Mouse (Mus musculus): ENCODE data around the gene Ttc7b. TPM values are rescaled to one million over a fixed set of nuclear protein-coding genes. Genes with fewer than 3 reads are reported as not detected.

The Ttc7b gene
- total RNA-seq, 1 experiment: 19.0 TPM

GRCm38 (mm10) chr12:100407371-100407770 is 113.3 kb downstream of the Ttc7b start:
- Histone ChIP-seq H3K4me1 (ENCODE audit: control insufficient read depth in 2 of 2, insufficient read depth in 2 of 2, low read length in 2 of 2, poor library complexity in 1 of 2) (peaks cover 0 to 20% of the 10 kb centered on the region in 2 experiments; a peak in 1 of 4 replicates), H3K36me3 (ENCODE audit: control insufficient read depth, insufficient read depth, low read length, poor library complexity, severe bottlenecking) (peaks cover 4% of the 10 kb centered on the region; the same call in 1 of the 2 replicates), H3K9me3 (ENCODE audit: control insufficient read depth, insufficient read depth, low read depth, low read length) (no peaks in the 10 kb centered on the region), H3K27ac (ENCODE audit: insufficient read depth, low read depth, low read length, poor library complexity, severe bottlenecking) (no peak overlapping the region), H3K9ac (ENCODE audit: insufficient read depth, low read depth, low read length, poor library complexity, severe bottlenecking) (no peak overlapping the region), H3K4me3 (ENCODE audit: insufficient read depth in 1 of 2, low read depth in 1 of 2, low read length in 2 of 2, poor library complexity in 1 of 2, severe bottlenecking in 1 of 2) (no peak overlapping the region)
- TF ChIP-seq MAFK (IDR thresholded peaks at IDR 0.05; ENCODE audit: insufficient read depth, low read depth, low read length) (no peak), HCFC1 (IDR thresholded peaks at IDR 0.05; ENCODE audit: borderline replicate concordance, insufficient read depth, low read length) (no peak), ZNF384 (IDR thresholded peaks at IDR 0.05; ENCODE audit: low read depth, low read length) (no peak), ZC3H11A (IDR thresholded peaks at IDR 0.05; ENCODE audit: borderline replicate concordance, low read depth, low read length) (no peak), CHD2 (IDR thresholded peaks at IDR 0.05; ENCODE audit: low read depth, low read length) (no peak)
- peak; percentile 15 for DNase-seq (ENCODE audit: low read depth, low spot score)
- in situ Hi-C loops (cut with MboI; ENCODE audit: low sequenced_read_pairs in 2 of 2, unreplicated experiment in 2 of 2): no loop called here

DNA sequence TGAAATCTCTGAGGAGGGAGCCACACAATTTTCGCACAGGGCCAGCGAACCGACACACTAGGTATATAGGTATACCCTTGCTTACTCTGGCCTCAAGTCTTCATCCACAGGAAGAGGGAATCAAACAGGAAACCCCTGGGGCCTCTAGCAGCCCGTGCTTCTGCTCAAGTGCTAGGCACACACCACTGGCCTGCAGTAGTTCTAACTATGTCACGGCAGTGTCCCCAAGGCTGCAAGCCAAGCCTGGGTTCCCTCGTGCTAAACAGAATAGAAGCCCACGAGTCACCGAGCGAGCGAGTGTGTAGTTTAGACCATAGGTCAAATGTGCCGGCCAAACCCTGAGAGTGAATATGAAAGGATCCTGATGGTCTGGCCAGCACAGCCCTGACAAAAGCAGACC is 114.5 kb downstream of the Ttc7b start:
- in situ Hi-C loops (cut with MboI; ENCODE audit: low sequenced_read_pairs in 2 of 2, unreplicated experiment in 2 of 2): no loop called here
- TF ChIP-seq MAFK (IDR thresholded peaks at IDR 0.05; ENCODE audit: insufficient read depth, low read depth, low read length): no peak
- TF ChIP-seq CHD2 (IDR thresholded peaks at IDR 0.05; ENCODE audit: low read depth, low read length): no peak
- no peak for TF ChIP-seq ZNF384 (IDR thresholded peaks at IDR 0.05; ENCODE audit: low read depth, low read length)
- no peak for TF ChIP-seq ZC3H11A (IDR thresholded peaks at IDR 0.05; ENCODE audit: borderline replicate concordance, low read depth, low read length)
- no peak for TF ChIP-seq HCFC1 (IDR thresholded peaks at IDR 0.05; ENCODE audit: borderline replicate concordance, insufficient read depth, low read length)
- H3K9ac ChIP-seq (ENCODE audit: insufficient read depth, low read depth, low read length, poor library complexity, severe bottlenecking): no peak overlapping the region
- no peaks in the 10 kb centered on the region for H3K9me3 ChIP-seq (ENCODE audit: control insufficient read depth, insufficient read depth, low read depth, low read length)
- H3K36me3 ChIP-seq (ENCODE audit: control insufficient read depth, insufficient read depth, low read length, poor library complexity, severe bottlenecking): peaks cover 7% of the 10 kb centered on the region; the same call in 1 of the 2 replicates
- H3K4me3 ChIP-seq (ENCODE audit: insufficient read depth in 1 of 2, low read depth in 1 of 2, low read length in 2 of 2, poor library complexity in 1 of 2, severe bottlenecking in 1 of 2): no peak overlapping the region
- no peak for DNase-seq (ENCODE audit: low read depth, low spot score)
- peaks cover 0 to 20% of the 10 kb centered on the region in 2 experiments; a peak in 1 of 4 replicates for H3K4me1 ChIP-seq (ENCODE audit: control insufficient read depth in 2 of 2, insufficient read depth in 2 of 2, low read length in 2 of 2, poor library complexity in 1 of 2)
- H3K27ac ChIP-seq (ENCODE audit: insufficient read depth, low read depth, low read length, poor library complexity, severe bottlenecking): no peak overlapping the region

GRCm38 (mm10) chr12:100405512-100406030 is 115.1 kb downstream of the Ttc7b start:
- Histone ChIP-seq H3K9me3 (ENCODE audit: control insufficient read depth, insufficient read depth, low read depth, low read length) (no peaks in the 10 kb centered on the region), H3K9ac (ENCODE audit: insufficient read depth, low read depth, low read length, poor library complexity, severe bottlenecking) (no peak overlapping the region), H3K27ac (ENCODE audit: insufficient read depth, low read depth, low read length, poor library complexity, severe bottlenecking) (no peak overlapping the region), H3K4me1 (ENCODE audit: control insufficient read depth in 2 of 2, insufficient read depth in 2 of 2, low read length in 2 of 2, poor library complexity in 1 of 2) (peaks cover 0 to 20% of the 10 kb centered on the region in 2 experiments; a peak in 1 of 4 replicates), H3K36me3 (ENCODE audit: control insufficient read depth, insufficient read depth, low read length, poor library complexity, severe bottlenecking) (peaks cover 11% of the 10 kb centered on the region; the same call in 1 of the 2 replicates), H3K4me3 (ENCODE audit: insufficient read depth in 1 of 2, low read depth in 1 of 2, low read length in 2 of 2, poor library complexity in 1 of 2, severe bottlenecking in 1 of 2) (no peak overlapping the region)
- TF ChIP-seq HCFC1 (IDR thresholded peaks at IDR 0.05; ENCODE audit: borderline replicate concordance, insufficient read depth, low read length): no peak
- no peak for TF ChIP-seq ZC3H11A (IDR thresholded peaks at IDR 0.05; ENCODE audit: borderline replicate concordance, low read depth, low read length)
- TF ChIP-seq ZNF384 (IDR thresholded peaks at IDR 0.05; ENCODE audit: low read depth, low read length): no peak
- TF ChIP-seq CHD2 (IDR thresholded peaks at IDR 0.05; ENCODE audit: low read depth, low read length): no peak
- no peak for TF ChIP-seq MAFK (IDR thresholded peaks at IDR 0.05; ENCODE audit: insufficient read depth, low read depth, low read length)
- DNase-seq (ENCODE audit: low read depth, low spot score): no peak
- in situ Hi-C loops (cut with MboI; ENCODE audit: low sequenced_read_pairs in 2 of 2, unreplicated experiment in 2 of 2): no loop called here

- no peak overlapping the region for H3K9ac ChIP-seq (ENCODE audit: insufficient read depth, low read depth, low read length, poor library complexity, severe bottlenecking)
- in situ Hi-C loops (cut with MboI; ENCODE audit: low sequenced_read_pairs in 2 of 2, unreplicated experiment in 2 of 2): no loop called here
- H3K27ac ChIP-seq (ENCODE audit: insufficient read depth, low read depth, low read length, poor library complexity, severe bottlenecking): no peak overlapping the region
- DNase-seq (ENCODE audit: low read depth, low spot score): no peak
- peaks cover 15% of the 10 kb centered on the region; the same call in 1 of the 2 replicates for H3K36me3 ChIP-seq (ENCODE audit: control insufficient read depth, insufficient read depth, low read length, poor library complexity, severe bottlenecking)
- no peaks in the 10 kb centered on the region for H3K9me3 ChIP-seq (ENCODE audit: control insufficient read depth, insufficient read depth, low read depth, low read length)
- H3K4me3 ChIP-seq (ENCODE audit: insufficient read depth in 1 of 2, low read depth in 1 of 2, low read length in 2 of 2, poor library complexity in 1 of 2, severe bottlenecking in 1 of 2): no peak overlapping the region
- H3K4me1 ChIP-seq (ENCODE audit: control insufficient read depth in 2 of 2, insufficient read depth in 2 of 2, low read length in 2 of 2, poor library complexity in 1 of 2): peaks cover 0 to 20% of the 10 kb centered on the region in 2 experiments; a peak in 1 of 4 replicates
- TF ChIP-seq ZNF384 (IDR thresholded peaks at IDR 0.05; ENCODE audit: low read depth, low read length): no peak
- no peak for TF ChIP-seq MAFK (IDR thresholded peaks at IDR 0.05; ENCODE audit: insufficient read depth, low read depth, low read length)
- no peak for TF ChIP-seq HCFC1 (IDR thresholded peaks at IDR 0.05; ENCODE audit: borderline replicate concordance, insufficient read depth, low read length)
- TF ChIP-seq ZC3H11A (IDR thresholded peaks at IDR 0.05; ENCODE audit: borderline replicate concordance, low read depth, low read length): no peak
- TF ChIP-seq CHD2 (IDR thresholded peaks at IDR 0.05; ENCODE audit: low read depth, low read length): no peak
These were observed 116.2 kb downstream of the Ttc7b start for GRCm38 (mm10) chr12:100404430-100404829.
